Mouse (Mus musculus) adrenal gland, postnatal 4 days (tissue): ENCODE measurements around the gene Cdk5r2. TPM values are rescaled to one million over a fixed set of nuclear protein-coding genes. Genes with fewer than 3 reads are reported as not detected.
"Not testable (repeated sequence)": the region's sequence is repeated elsewhere in the genome, so short reads cannot be mapped to it uniquely, and the experiment has no call there.

Experiments
- DNase-seq, 2 experiments: peaks; one replicate each; pipeline ENCODE4 v3.0.0; 2021 to 2022; ENCODE audit warnings: low spot score in 2 of 2, mixed read lengths in 2 of 2
- long read RNA-seq, 2 experiments: library from polyadenylated mRNA; stranded (forward); transcript quantifications; one replicate each; pipeline ENCODE4 v2.0.0; 2021
- total RNA-seq, 2 experiments: library from RNA; stranded (reverse); gene quantifications; 2 replicates each; pipeline ENCODE4 v1.2.3; 2021

Gene Cdk5r2
- 10 to 100 TPM in 1 of 2 experiments, 1 to 10 TPM in 1; 6.6 to 10.1 TPM for total RNA-seq
- long read RNA-seq, experiment 1, partial matches to known transcripts, result 0 of 2 reads
- long read RNA-seq, experiment 1, other reads (novel, unspliced or antisense), result 0 of 2 reads
- long read RNA-seq, experiment 2, partial matches to known transcripts, result 0 of 4 reads
- long read RNA-seq, experiment 2, other reads (novel, unspliced or antisense), result 0 of 4 reads

GRCm38 (mm10) chr1:74854306-74855056 lies at the start of gene Cdk5r2:
Gene Cdk5r2 (plus strand): TSS chr1:74854934.
- peak; percentile 49 to 58 for DNase-seq

DNA sequence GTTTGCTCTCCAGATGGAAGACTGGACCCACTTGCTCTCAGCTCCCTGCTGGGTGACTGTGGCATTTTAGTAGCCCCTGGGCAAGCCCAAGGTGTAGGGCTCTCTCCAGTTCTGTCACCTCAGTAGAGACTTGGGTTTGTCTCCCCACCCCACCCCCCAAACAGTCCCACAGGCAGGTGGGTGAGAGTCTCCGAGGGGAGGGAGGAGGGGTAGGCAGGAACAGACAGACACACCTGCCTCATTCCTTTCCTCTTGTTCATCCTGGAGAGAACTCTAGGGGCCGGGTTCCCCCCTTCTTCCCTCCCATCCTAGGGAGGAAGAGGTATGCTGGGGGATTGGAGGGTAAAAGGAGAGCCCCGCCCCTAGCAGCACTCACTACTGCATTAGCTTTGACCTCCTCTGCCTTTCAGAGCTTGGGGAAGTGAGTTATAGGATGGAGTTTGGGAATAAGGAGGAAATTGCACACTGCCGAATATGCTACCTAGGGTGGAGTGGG lies 49.3 kb upstream of the Cdk5r2 start:
- no peak for DNase-seq

GRCm38 (mm10) chr1:74805843-74806242 lies 48.9 kb upstream of the Cdk5r2 start:
- DNase-seq, result no peak

DNA sequence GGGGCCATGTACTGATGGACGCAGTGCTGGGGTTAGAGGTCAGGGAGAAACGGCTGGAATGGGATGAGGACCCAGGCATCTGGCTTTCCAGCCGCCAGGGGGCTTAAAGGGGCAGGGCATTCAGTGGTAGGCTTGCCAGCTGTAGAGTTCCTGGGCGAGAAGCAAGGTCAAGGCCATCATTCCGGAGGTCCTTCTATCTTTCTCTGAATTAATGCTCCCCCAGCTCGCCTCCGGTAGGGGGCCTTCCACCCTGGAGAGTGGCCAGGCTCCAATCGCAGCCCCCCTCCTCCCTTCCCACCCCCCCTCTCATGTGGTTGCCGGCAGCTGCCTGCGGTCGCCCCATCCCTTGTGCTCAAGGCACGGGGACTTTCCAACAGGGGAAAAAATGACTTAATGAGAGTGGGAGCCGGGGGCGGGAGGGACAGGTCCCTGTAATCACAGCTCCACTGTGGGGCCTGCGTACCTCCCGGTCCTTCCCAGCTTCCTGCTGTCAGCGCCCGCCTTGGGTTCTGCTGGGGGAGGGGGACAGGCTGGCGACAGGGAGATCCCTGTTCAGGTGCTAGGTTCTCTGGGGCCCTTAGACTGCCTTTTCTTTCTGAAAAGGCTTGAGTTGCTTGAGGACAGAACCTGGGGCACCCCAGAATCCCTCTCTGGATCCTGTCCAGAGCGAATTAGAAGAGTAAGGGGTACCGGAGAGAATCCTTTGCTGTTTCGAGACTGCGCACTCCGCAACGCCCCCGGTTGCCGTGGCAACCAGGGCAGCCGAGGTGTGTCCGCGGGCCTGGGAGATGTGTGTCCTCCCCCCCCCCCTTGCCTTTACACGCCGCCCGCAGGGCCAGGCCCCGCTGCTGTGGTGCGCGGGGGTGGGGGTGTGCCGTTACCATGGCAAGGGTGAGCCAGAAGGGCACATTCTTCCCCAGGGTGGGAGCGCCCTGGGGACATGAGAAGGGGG lies 48.1 kb upstream of the Cdk5r2 start:
- DNase-seq, result no peak

GRCm38 (mm10) chr1:74807551-74808071 lies 47.1 kb upstream of the Cdk5r2 start:
- DNase-seq, result no peak

DNA sequence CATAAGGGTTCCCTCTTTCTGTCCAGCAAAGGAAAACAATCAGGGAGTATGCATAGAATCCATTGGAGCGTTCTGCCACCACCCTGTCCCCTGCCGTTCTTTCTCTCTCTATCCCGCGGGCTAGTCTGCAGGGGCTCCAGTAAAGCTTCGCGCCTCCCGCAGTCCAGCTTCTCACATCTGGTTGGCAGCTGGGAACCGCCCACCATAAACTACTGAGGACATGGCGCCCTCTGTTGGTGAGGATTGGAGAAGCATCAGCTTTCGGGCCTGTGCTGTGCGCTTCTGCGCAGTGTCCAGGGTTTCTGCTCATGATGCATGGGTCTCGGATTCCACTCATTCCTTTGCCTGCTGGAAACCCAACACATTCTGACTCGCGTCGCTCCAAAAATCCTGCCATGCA lies 46.7 kb upstream of the Cdk5r2 start:
- peak; percentile 79 to 82 for DNase-seq

DNA sequence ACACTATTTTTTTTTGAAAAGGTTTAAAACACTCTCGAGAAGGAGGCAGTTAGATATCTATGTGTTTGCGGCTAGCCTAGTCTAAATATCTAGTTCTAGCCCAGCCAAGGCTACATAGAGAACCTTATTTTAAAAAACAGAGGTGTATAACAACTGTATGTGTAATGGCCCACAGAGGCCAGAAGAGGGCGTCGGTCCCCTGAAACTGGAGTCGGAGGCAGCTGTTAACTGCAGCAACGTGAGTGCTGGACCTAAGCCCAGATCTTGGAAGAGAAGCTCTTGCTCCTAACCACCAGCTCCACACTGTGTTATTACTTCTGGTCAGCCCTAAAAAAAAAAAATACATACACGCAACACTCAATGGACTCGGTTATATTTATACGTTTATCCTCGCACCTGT lies 45.7 kb upstream of the Cdk5r2 start:
- DNase-seq, result no peak

GRCm38 (mm10) chr1:74814931-74815647 lies 39.6 kb upstream of the Cdk5r2 start:
- DNase-seq, result no peak

DNA sequence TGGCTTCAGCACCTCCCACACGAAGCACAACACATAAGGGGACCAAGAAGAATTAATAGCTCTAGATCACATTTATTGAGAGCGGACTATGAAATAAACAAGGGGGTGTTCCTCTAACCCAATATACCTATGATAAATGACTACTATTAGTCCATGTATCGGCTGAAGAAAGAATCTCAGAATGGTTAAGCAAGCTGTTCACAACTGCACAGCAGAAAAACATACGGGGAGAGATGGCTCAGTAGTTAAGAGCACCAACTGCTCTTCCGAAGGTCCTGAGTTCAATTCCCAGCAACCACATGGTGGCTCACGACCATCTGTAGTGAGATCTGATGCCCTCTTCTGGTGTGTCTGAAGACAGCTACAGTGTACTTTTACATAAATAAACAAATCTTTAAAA lies 38.8 kb upstream of the Cdk5r2 start:
- DNase-seq, result not testable (repeated sequence)

GRCm38 (mm10) chr1:74816612-74817199 lies 38.0 kb upstream of the Cdk5r2 start:
- peak; percentile 78 to 83 for DNase-seq

- DNase-seq, result no peak
Observed at GRCm38 (mm10) chr1:74817219-74817618, 37.5 kb upstream of the Cdk5r2 start.

GRCm38 (mm10) chr1:74818509-74818908 lies 36.2 kb upstream of the Cdk5r2 start:
- DNase-seq, result no peak

DNA sequence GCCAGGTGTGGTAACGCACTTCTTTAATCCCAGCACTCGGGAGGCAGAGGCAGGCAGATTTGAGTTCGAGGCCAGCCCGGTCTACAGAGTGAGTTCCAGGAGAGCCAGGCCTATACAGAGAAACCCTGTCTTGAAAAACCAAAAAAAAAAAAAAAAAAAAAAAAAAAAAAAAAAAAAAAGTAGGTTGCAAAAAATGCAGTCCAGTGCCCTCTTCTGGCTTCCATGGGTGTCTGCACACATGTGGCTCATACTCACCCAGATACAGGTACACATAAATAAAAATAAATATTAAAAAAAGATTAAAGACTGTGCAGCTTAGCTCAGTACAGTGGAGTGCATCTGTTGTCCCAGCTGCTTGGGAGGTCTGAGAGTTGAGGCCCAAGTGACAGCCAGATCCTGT lies 31.1 kb upstream of the Cdk5r2 start:
- not testable (repeated sequence) for DNase-seq

DNA sequence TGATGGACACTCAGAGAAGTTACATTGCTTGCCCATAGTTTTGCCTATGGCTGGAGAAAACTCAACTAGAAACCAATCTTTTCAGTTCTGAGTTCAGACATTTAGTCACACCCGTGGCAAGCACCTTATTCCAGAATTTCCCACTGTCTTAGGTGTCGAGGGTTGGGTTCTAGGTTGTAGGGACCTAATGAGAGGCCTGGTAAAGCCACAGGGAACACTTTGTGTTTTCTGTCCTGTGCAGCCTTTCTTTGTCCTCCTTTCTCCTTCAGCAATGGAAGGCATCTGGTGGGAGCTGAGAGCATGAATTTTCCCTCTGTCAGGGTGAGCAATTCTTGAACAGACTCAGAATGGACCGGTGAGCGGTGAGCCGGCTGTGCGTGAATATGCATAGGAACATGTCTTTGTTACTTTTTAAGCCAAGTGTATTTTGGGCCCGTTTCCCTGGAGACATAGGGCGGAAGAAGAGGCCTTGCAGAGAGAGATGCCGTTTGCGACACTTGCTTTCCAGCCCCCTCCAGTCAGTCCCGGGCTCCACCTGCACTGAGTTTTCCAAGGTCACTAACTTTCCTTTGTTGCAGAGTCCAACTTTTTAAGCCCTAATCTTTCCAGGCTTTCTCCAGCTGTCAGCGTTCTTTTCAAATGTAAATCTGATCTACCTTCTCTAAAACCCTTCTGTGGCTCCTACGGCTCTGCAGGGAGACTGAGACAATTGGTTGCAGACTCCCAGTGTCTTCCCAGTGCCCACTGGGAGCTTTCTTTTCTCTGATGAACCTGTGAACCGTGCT lies 30.0 kb upstream of the Cdk5r2 start:
- DNase-seq, result no peak

GRCm38 (mm10) chr1:74830061-74830460 lies 24.7 kb upstream of the Cdk5r2 start:
- no peak for DNase-seq

- DNase-seq, result no peak
Observed at GRCm38 (mm10) chr1:74833255-74833654, 21.5 kb upstream of the Cdk5r2 start.

- DNase-seq, result no peak
Observed at GRCm38 (mm10) chr1:74843090-74843489, 11.6 kb upstream of the Cdk5r2 start.

- DNase-seq, result no peak
Observed at GRCm38 (mm10) chr1:74846341-74846740, 8.4 kb upstream of the Cdk5r2 start.

- DNase-seq, result no peak
Observed at GRCm38 (mm10) chr1:74848946-74849345, 5.8 kb upstream of the Cdk5r2 start.
